Mouse (Mus musculus): ENCODE results near the gene Gtf2h1. TPM values are rescaled to one million over a fixed set of nuclear protein-coding genes. Genes with fewer than 3 reads are reported as not detected.
A peak's percentile ranks its signal among the peaks of the same experiment; 100 is the strongest.

The Gtf2h1 gene
- polyA plus RNA-seq, 1 experiment from 2014 or later = 53.5 TPM

DNA sequence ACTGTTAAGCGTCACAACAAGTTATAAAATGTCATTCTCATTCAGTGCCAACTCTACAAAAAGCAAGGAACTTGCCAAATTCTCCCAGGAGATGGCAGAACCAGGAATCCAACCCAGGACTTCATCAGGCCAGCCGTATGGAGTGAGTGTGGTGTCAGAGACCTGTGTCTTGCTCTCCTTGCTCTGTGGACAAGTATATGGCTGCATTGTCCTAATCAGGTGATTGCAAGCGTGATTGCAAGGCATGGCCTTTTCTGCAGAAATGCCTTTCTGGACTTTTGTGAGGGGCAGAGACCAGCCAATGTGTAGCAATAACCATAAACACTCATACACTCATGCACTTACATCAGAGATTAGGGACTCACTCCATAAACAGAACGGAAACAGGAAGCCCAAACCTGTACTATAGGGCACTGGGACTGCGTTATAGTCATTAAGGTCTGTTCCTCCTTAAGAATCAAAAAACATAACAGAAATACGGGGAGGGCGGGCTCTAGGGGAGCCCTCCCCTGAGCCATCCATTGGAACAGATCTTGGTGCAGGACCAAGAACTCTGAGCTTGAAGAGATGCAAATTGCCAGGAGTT, 37.9 kb downstream of the Gtf2h1 start:
- Histone ChIP-seq H3K4me3 (no peak overlapping the region), H3K27ac (replicated peaks) (no peak overlapping the region), H3K27me3 (ENCODE audit: low read depth, poor library complexity, severe bottlenecking) (no peaks in the 10 kb centered on the region), H3K9me3 (replicated peaks) (no peaks in the 10 kb centered on the region), H3K4me1 (peaks cover 36% of the 10 kb centered on the region), H3K36me3 (no peaks in the 10 kb centered on the region)
- no peak for DNase-seq (ENCODE audit: low spot score)
- WGBS = 89% methylated on average over 7 of the region's 7 CpGs

DNA sequence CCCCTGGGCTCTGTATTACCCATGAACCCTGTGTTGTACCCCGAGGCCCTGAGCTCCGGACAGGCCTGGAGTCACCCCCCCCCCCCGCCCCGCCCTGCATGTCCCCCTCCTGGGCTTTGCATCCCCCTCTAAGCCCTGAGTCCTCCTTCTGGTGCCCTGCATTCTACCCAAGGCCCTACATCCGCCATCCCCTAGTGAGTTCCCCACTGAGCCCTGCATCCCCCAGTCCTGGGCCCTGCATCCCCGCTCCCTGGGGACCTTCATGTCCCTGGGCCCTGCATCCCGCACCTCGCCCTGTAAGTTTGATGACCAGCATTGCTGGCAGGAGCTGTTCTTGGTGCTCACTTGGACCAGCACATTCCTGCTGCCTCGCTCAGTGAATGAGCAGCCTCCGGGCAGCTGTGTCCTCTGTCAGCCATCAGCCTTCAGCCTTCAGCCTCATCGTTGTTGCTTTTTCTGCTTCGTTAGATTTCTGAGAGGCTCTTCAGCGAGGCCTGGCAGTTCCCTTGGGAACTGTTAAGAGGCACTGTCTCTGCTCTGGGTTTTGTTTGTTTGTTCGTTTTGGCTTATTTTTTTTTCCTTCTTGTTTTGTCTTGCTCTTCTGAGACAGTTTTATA, 39.2 kb downstream of the Gtf2h1 start:
- no peak for DNase-seq (ENCODE audit: low spot score)
- Histone ChIP-seq H3K4me3 (no peak overlapping the region), H3K36me3 (no peaks in the 10 kb centered on the region), H3K9me3 (replicated peaks) (no peaks in the 10 kb centered on the region), H3K4me1 (peaks cover 48% of the 10 kb centered on the region), H3K27ac (replicated peaks) (peak overlapping the region; percentile 50; the same call in 1 of the 2 replicates), H3K27me3 (ENCODE audit: low read depth, poor library complexity, severe bottlenecking) (0 out of 2 replicates have a peak, but pooled peaks cover 8% of the 10 kb centered on the region)
- WGBS = 20% methylated on average over 14 of the region's 14 CpGs

DNA sequence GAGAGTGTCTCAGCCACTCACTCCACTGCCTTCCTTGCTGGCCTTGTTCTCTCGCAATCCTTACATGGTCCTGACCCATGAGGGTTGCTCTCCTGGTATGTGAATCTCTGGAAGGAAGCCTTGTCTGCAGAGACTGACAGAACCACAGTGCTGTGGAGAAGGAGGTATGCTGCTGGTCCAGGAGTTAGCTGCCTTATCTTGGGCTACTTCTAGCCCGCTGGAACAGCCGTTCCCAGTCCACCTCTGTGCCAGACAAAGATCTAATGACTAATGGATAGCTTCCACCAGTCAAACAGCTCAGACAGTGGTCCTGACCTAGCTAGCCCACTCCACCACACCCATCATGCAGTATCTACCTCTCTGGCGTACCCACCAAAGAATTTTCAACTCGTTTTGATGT, 40.5 kb downstream of the Gtf2h1 start:
- peaks cover 50% of the 10 kb centered on the region for H3K4me1 ChIP-seq
- no peak overlapping the region for H3K4me3 ChIP-seq
- H3K36me3 ChIP-seq = no peaks in the 10 kb centered on the region
- DNase-seq (ENCODE audit: low spot score) = no peak
- no peak overlapping the region for H3K27ac ChIP-seq (replicated peaks)
- H3K27me3 ChIP-seq (ENCODE audit: low read depth, poor library complexity, severe bottlenecking) = peaks cover 19% of the 10 kb centered on the region
- WGBS = 80% methylated on average over 5 of the region's 5 CpGs
- no peaks in the 10 kb centered on the region for H3K9me3 ChIP-seq (replicated peaks)

DNA sequence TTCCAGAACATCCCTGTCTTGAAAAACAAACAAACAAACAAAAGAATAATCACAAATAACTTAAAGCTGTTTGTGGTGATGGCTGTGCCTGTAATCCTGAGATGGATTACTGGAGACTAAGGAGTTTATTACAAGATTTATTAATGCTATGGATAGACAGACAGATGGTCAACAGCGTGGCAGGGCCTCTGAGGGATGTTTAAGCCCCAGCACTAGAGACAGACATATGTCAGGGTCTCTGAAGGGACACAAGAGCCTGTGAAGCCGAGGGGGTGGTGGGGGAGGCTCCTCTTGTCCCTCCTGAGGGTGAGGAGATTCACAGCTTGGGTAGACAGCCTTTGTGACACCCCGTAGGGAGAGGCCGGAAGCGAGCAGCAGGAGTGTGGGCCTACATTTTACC, 41.2 kb downstream of the Gtf2h1 start:
- WGBS = 48% methylated on average over 5 of the region's 5 CpGs

DNA sequence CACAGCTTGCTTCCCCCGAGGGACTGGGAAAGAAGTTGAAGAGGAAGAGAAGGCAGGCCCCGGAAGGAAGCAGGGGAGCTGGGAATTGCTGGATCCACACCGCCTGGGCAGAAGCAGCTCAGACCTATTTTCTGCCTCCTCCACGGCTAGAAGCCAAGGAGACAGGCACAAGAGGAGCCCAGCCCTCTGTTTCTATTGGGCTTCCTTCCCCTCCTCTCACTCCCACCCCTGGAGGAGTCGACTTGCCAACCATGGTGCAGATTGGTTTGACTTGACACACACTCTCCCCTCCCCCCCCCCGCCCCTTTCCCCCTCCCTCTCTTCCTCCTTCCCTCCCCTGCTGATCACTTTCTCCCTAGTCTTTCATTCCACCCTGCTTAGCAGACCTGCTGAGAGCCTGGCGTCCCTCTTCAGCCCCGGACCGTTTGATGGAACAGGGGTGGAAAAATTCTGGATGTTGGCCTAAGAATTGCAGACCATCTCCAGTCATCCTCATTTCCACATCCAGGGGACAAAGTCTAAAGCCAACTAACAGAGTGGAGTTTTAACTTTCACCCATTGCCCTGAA, 42.3 kb downstream of the Gtf2h1 start:
- H3K4me1 ChIP-seq = peaks cover 53% of the 10 kb centered on the region
- H3K36me3 ChIP-seq = no peaks in the 10 kb centered on the region
- WGBS = 2% methylated on average over 9 of the region's 9 CpGs
- DNase-seq (ENCODE audit: low spot score) = peak; percentile 42
- H3K9me3 ChIP-seq (replicated peaks) = no peaks in the 10 kb centered on the region
- H3K4me3 ChIP-seq = peak overlapping the region; percentile 24
- peak overlapping the region; percentile 79 for H3K27ac ChIP-seq (replicated peaks)
- peaks cover 33% of the 10 kb centered on the region for H3K27me3 ChIP-seq (ENCODE audit: low read depth, poor library complexity, severe bottlenecking)

More for the DNA sequence above, 41.2 kb downstream of the Gtf2h1 start:
- Histone ChIP-seq H3K4me3 (no peak overlapping the region), H3K27me3 (ENCODE audit: low read depth, poor library complexity, severe bottlenecking) (peaks cover 24% of the 10 kb centered on the region), H3K36me3 (no peaks in the 10 kb centered on the region), H3K4me1 (peaks cover 53% of the 10 kb centered on the region), H3K9me3 (replicated peaks) (no peaks in the 10 kb centered on the region), H3K27ac (replicated peaks) (0 out of 2 replicates have a peak overlapping the region, but pooled peaks have one; percentile 20)
- DNase-seq (ENCODE audit: low spot score) = no peak

DNA sequence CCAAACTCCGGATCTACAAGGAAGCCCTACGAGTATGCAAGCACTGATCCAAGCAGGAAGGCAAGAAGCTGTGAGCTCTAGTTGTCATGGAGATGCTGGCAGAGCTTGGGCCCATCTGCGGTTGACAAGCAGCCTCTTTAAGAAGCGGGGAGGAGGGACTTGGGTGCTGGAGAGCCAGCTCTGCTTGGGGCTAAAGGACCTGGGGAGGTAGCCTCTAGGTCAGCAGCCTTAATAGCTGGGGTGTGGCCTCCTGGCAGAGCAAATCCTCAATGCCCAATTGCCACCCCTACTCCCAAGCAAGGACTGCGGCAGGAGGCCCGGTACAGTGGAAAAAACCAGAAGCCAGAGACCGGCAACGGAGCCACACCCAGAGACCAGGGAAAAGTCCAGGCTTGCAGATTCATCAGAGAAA, 43.0 kb downstream of the Gtf2h1 start:
- Histone ChIP-seq H3K27me3 (ENCODE audit: low read depth, poor library complexity, severe bottlenecking) (peaks cover 37% of the 10 kb centered on the region), H3K4me3 (peak overlapping the region; percentile 17), H3K9me3 (replicated peaks) (no peaks in the 10 kb centered on the region), H3K4me1 (peaks cover 50% of the 10 kb centered on the region), H3K36me3 (no peaks in the 10 kb centered on the region), H3K27ac (replicated peaks) (peak overlapping the region; percentile 79)
- 5% methylated on average over 8 of the region's 8 CpGs for WGBS
- DNase-seq (ENCODE audit: low spot score) = peak; percentile 58

DNA sequence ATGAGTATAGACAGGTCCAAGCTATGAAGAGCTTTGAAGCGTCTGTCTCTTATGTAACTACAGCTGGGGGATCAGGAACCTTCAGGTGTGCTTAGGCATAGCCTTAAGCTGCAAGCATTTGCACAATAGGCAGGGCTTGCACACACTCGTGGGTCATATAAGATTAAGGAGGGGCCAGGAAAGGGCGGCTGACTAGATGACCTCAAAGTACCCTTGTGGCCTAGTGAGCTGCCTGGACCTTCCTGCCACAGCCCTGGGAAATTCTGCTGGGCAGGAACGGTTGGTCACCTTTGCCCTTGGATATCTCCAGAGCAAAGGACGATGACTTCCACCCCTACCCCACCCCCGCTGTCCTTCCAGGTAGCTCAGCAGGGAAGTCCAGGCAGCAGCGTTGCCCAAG, 43.5 kb downstream of the Gtf2h1 start:
- Histone ChIP-seq H3K9me3 (replicated peaks) (no peaks in the 10 kb centered on the region), H3K27me3 (ENCODE audit: low read depth, poor library complexity, severe bottlenecking) (peaks cover 37% of the 10 kb centered on the region), H3K4me3 (peak overlapping the region; percentile 17), H3K36me3 (no peaks in the 10 kb centered on the region), H3K27ac (replicated peaks) (peak overlapping the region; percentile 79; the same call in 1 of the 2 replicates), H3K4me1 (peaks cover 53% of the 10 kb centered on the region)
- no peak for DNase-seq (ENCODE audit: low spot score)
- WGBS = 22% methylated on average over 7 of the region's 7 CpGs

DNA sequence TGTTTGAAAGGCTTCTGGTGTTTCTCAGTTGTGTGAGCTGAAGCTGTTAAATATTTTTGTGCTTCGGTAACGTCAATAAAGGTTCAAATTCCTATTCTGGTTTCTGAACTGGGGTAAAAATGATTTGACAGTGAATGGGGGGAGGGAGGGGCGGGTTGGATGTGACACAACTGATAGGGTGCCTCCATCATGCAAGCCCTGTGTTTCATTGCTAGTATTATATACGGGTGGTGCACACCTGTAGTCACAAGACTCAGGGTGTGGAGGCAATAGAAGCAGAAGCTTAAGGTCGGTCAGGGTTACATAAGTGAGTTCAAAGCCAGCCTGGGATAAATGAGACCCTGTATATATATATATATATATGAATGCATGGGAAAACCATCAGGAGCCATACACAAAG, 44.0 kb downstream of the Gtf2h1 start:
- Histone ChIP-seq H3K36me3 (no peaks in the 10 kb centered on the region), H3K27ac (replicated peaks) (no peak overlapping the region), H3K4me3 (no peak overlapping the region), H3K27me3 (ENCODE audit: low read depth, poor library complexity, severe bottlenecking) (peaks cover 37% of the 10 kb centered on the region), H3K4me1 (peaks cover 54% of the 10 kb centered on the region), H3K9me3 (replicated peaks) (no peaks in the 10 kb centered on the region)
- WGBS = 74% methylated on average over 5 of the region's 5 CpGs
- no peak for DNase-seq (ENCODE audit: low spot score)

DNA sequence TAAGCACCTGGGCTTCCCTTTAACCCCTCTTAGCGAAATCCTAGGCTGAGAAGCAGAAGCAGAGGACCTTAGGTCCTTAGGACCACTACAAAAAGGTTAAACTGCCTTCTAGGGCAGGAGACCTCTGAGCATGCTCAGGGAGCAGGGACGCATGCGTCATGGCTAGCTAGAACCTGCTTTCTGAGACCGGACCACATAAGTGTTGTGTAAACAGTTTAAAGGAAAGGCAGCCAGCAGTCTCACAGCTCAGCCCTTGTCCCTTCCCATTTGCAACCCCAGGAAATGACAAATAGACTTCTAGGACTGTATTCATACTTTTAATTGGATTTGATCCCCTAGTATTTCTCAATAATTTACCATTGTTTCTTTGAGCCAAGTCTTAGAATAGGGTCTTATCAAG, 44.4 kb downstream of the Gtf2h1 start:
- Histone ChIP-seq H3K36me3 (no peaks in the 10 kb centered on the region), H3K27ac (replicated peaks) (no peak overlapping the region), H3K4me1 (peaks cover 54% of the 10 kb centered on the region), H3K9me3 (replicated peaks) (no peaks in the 10 kb centered on the region), H3K27me3 (ENCODE audit: low read depth, poor library complexity, severe bottlenecking) (peaks cover 37% of the 10 kb centered on the region), H3K4me3 (no peak overlapping the region)
- 53% methylated on average over 4 of the region's 4 CpGs for WGBS
- DNase-seq (ENCODE audit: low spot score) = no peak

DNA sequence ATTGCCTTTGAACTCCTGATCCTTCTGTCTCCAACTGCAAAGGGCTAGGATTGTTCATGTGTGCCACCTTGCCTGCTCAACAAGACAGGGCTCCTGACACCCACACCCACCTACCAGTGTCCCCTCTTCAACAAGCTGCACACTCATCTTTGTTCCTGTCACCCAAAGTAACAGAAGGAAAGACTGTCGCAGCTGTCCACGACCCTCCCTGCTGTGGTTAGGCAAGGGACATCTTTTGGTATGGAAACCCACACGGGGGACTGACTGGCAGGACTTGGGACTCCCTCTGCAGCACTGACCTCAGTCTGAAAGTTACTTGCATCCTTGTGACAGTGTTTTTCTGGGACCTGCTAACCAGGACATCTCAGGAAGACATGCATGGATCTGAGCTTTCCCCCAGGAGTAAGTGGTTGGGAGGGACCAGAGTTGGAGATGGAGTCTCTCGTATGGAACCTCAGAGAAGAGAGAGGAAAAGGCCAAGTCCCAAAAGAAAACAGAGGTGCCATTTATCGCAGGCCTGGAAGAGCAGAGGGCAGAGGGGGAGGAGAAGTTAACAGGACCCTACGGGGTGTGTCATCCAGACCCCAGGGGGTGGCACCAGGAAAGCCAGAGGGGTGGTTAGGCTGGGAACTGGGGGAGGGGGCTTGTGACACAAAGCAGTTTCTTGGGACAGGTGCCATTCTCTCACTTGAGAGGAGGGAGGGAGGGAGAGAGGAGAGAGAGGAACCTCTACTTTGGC, 45.1 kb downstream of the Gtf2h1 start, which contains the start of gene Ldha:
Gene Ldha (plus strand): TSS at position 689 of the 739 bp plus-strand sequence.
- H3K4me1 ChIP-seq = peaks cover 57% of the 10 kb centered on the region
- WGBS = 26% methylated on average over 6 of the region's 6 CpGs
- no peaks in the 10 kb centered on the region for H3K9me3 ChIP-seq (replicated peaks)

DNA sequence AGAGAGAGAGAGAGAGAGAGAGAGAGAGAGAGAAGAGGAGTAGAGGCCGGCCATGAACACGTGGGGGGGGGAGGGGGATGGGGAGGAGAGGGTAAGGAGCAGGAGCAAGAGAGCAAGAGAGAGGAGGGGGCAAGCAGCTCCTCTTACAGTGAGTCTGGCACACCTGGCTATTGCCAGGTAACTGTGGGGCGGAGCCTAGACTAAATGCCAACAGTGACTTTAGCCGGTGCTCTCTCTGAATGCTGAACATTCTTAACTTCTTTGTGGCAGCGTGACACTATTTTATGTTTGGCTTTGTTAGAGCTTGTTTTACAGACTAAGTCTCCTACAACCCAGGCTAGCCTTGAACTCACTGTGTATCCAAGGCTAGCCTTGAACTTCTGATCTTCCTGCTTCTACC, 46.4 kb downstream of the Gtf2h1 start:
- 34% methylated on average over 5 of the region's 5 CpGs for WGBS

More for the DNA sequence above, 45.1 kb downstream of the Gtf2h1 start, which contains the start of gene Ldha:
- Histone ChIP-seq H3K4me3 (no peak within 1 kb of the TSS), H3K27ac (replicated peaks) (no peak within 1 kb of the TSS), H3K27me3 (ENCODE audit: low read depth, poor library complexity, severe bottlenecking) (peaks cover 37% of the 10 kb centered on the region), H3K36me3 (no peaks in the 10 kb centered on the region)
- DNase-seq (ENCODE audit: low spot score) = no peak

DNA sequence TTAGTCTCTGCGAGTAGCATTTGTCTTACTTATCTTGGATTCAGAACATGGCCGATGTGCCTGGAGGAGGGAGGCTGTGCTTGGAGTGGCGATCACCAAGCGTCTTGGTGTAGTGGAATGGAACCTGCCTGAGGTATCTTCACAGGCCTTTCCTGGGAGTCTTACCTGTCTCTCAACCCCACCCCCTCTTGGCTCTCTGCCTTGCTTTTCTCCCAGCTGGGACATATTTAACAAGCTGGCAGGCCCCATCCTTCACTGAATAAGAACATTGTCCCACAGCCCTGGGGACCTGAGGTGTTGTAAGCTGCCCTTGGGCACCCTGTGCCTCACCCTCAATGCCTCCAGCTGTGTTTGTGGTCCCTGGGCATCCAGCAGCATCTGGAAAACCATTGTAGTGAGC, 47.7 kb downstream of the Gtf2h1 start:
- no peak overlapping the region for H3K27ac ChIP-seq (replicated peaks)
- H3K9me3 ChIP-seq (replicated peaks) = no peaks in the 10 kb centered on the region
- no peak overlapping the region for H3K4me3 ChIP-seq
- peaks cover 63% of the 10 kb centered on the region for H3K4me1 ChIP-seq
- no peak for DNase-seq (ENCODE audit: low spot score)
- H3K36me3 ChIP-seq = peaks cover 16% of the 10 kb centered on the region
- H3K27me3 ChIP-seq (ENCODE audit: low read depth, poor library complexity, severe bottlenecking) = peaks cover 37% of the 10 kb centered on the region
- WGBS = 92% methylated on average over 4 of the region's 4 CpGs

More for the DNA sequence above, 46.4 kb downstream of the Gtf2h1 start:
- H3K4me3 ChIP-seq = no peak overlapping the region
- H3K27me3 ChIP-seq (ENCODE audit: low read depth, poor library complexity, severe bottlenecking) = peaks cover 37% of the 10 kb centered on the region
- H3K4me1 ChIP-seq = peaks cover 63% of the 10 kb centered on the region
- DNase-seq (ENCODE audit: low spot score) = no peak
- H3K9me3 ChIP-seq (replicated peaks) = no peaks in the 10 kb centered on the region
- peaks cover 3% of the 10 kb centered on the region; the same call in 1 of the 2 replicates for H3K36me3 ChIP-seq
- H3K27ac ChIP-seq (replicated peaks) = no peak overlapping the region

Measured in midbrain, embryonic 10.5 days (tissue).